Mouse (Mus musculus): ENCODE measurements around the gene Tjp2. TPM values are rescaled to one million over a fixed set of nuclear protein-coding genes. Genes with fewer than 3 reads are reported as not detected.
A peak's percentile ranks its signal among the peaks of the same experiment; 100 is the strongest.

The Tjp2 gene
- polyA plus RNA-seq (2012; rRNA removed) = 10.5 and 12.9 TPM in 2 replicates

DNA sequence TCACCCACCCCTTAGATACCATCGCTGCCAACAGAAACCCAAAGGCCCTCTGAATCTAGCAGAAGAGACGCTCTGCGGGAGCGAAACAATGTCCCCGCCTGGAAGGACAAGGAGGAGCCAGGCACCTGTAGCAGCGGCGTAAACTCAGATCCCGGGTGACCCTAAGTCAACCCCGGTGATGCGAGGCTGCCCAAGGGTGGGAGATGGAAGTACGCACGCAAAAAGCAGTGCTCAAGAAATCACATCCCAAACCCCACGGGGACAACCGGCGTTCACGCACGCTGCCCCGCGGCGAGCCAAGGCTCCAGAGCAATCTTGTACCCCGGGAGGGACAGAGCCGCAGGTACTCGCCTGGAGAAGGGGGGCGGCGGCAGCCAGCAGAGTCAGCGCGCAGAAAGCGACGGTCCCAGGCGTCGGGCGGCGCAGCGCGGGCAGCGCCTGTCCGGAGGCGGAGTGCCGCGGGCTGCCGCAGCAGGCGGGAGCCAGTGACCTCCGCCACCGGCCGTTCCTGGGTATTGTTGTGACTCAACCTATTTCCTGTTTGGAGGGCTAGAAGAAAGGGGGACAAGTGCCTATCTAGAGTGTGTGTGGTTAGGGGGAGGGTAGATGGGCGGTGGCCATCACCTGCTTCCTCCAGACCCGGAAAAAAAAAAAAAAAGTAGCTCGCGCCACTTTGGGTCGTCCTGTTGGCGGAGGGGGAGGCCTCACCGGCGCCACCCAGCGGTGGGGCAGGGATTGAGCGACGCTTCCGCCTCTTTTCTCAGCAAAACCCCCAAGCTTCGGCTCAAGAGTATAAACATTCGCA lies at the start of gene Tjp2:
Gene Tjp2 (minus strand): TSS at position 531 of the 805 bp plus-strand sequence.
- DNase-seq (ENCODE audit: low read depth) = peak; percentile 41
- peak; percentile 57 for TF ChIP-seq CTCF (IDR thresholded peaks at IDR 0.05; ENCODE audit: borderline replicate concordance, extremely low read depth, insufficient read depth, insufficient read length)
- no peak for TF ChIP-seq POLR2A (IDR thresholded peaks at IDR 0.05; ENCODE audit: borderline replicate concordance, extremely low read depth, insufficient read depth, insufficient read length, poor library complexity, severe bottlenecking)

GRCm38 (mm10) chr19:24274281-24274680 lies 49.5 kb upstream of the Tjp2 start:
- TF ChIP-seq CTCF (IDR thresholded peaks at IDR 0.05; ENCODE audit: borderline replicate concordance, extremely low read depth, insufficient read depth, insufficient read length) (no peak), POLR2A (IDR thresholded peaks at IDR 0.05; ENCODE audit: borderline replicate concordance, extremely low read depth, insufficient read depth, insufficient read length, poor library complexity, severe bottlenecking) (no peak)

GRCm38 (mm10) chr19:24271746-24272426 lies 47.1 kb upstream of the Tjp2 start:
- TF ChIP-seq POLR2A (IDR thresholded peaks at IDR 0.05; ENCODE audit: borderline replicate concordance, extremely low read depth, insufficient read depth, insufficient read length, poor library complexity, severe bottlenecking) (no peak), CTCF (IDR thresholded peaks at IDR 0.05; ENCODE audit: borderline replicate concordance, extremely low read depth, insufficient read depth, insufficient read length) (peak; percentile 93)
- peak; percentile 96 for DNase-seq (ENCODE audit: low read depth)

More at GRCm38 (mm10) chr19:24274281-24274680, 49.5 kb upstream of the Tjp2 start:
- DNase-seq (ENCODE audit: low read depth) = no peak

- DNase-seq (ENCODE audit: low read depth) = peak; percentile 47
- TF ChIP-seq POLR2A (IDR thresholded peaks at IDR 0.05; ENCODE audit: borderline replicate concordance, extremely low read depth, insufficient read depth, insufficient read length, poor library complexity, severe bottlenecking) = no peak
- TF ChIP-seq CTCF (IDR thresholded peaks at IDR 0.05; ENCODE audit: borderline replicate concordance, extremely low read depth, insufficient read depth, insufficient read length) = no peak
Measured at GRCm38 (mm10) chr19:24271326-24271725, 46.5 kb upstream of the Tjp2 start.

DNA sequence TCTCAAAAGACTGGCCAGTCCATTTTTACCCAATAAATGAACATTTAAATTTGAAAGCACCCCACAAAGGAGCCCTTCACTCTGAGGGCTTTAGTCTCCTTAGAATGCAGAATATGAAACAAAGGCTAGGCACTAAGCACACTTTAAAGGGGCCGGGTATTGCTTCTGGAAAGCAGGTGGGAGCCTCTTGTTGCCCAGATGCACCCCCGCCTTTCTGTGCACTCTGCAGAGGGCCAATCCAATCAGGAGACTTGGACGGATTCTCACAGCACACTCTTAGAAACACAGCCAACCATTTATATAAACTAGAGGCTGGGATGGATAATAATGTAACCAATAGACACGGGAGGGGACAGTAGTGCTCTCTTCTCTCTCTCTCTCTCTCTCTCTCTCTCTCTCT lies 43.7 kb upstream of the Tjp2 start:
- no peak for TF ChIP-seq CTCF (IDR thresholded peaks at IDR 0.05; ENCODE audit: borderline replicate concordance, extremely low read depth, insufficient read depth, insufficient read length)
- TF ChIP-seq POLR2A (IDR thresholded peaks at IDR 0.05; ENCODE audit: borderline replicate concordance, extremely low read depth, insufficient read depth, insufficient read length, poor library complexity, severe bottlenecking) = no peak
- DNase-seq (ENCODE audit: low read depth) = peak; percentile 92

- no peak for DNase-seq (ENCODE audit: low read depth)
- TF ChIP-seq POLR2A (IDR thresholded peaks at IDR 0.05; ENCODE audit: borderline replicate concordance, extremely low read depth, insufficient read depth, insufficient read length, poor library complexity, severe bottlenecking) (no peak), CTCF (IDR thresholded peaks at IDR 0.05; ENCODE audit: borderline replicate concordance, extremely low read depth, insufficient read depth, insufficient read length) (no peak)
Measured at GRCm38 (mm10) chr19:24266046-24266830, 41.4 kb upstream of the Tjp2 start.

DNA sequence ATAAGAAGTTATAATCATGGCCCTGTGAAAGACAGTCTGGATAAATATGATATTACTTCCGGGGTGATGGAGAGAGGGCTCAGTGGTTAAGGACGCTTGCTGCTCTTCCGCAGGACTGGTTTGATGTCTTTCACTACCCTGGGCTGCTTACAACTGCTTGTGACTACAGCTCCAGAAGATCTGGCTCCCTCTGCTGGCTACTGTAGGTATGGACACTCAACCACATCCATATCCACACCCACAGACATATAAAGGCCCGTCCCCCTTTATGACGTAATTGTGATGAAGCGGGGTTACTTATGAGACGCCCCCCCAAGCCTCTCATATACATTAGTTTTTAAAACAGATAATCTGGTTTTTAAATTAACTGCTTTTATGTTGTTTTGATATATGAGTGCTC lies 40.2 kb upstream of the Tjp2 start:
- DNase-seq (ENCODE audit: low read depth) = peak; percentile 89

GRCm38 (mm10) chr19:24262736-24263135 lies 37.9 kb upstream of the Tjp2 start:
- TF ChIP-seq CTCF (IDR thresholded peaks at IDR 0.05; ENCODE audit: borderline replicate concordance, extremely low read depth, insufficient read depth, insufficient read length) = no peak
- no peak for DNase-seq (ENCODE audit: low read depth)

More for the DNA sequence above, 40.2 kb upstream of the Tjp2 start:
- TF ChIP-seq CTCF (IDR thresholded peaks at IDR 0.05; ENCODE audit: borderline replicate concordance, extremely low read depth, insufficient read depth, insufficient read length) (peak; percentile 77; the same call in 1 of the 2 replicates), POLR2A (IDR thresholded peaks at IDR 0.05; ENCODE audit: borderline replicate concordance, extremely low read depth, insufficient read depth, insufficient read length, poor library complexity, severe bottlenecking) (no peak)

GRCm38 (mm10) chr19:24259390-24260351 lies 34.8 kb upstream of the Tjp2 start:
- TF ChIP-seq CTCF (IDR thresholded peaks at IDR 0.05; ENCODE audit: borderline replicate concordance, extremely low read depth, insufficient read depth, insufficient read length) = no peak
- no peak for TF ChIP-seq POLR2A (IDR thresholded peaks at IDR 0.05; ENCODE audit: borderline replicate concordance, extremely low read depth, insufficient read depth, insufficient read length, poor library complexity, severe bottlenecking)
- DNase-seq (ENCODE audit: low read depth) = peak; percentile 32

GRCm38 (mm10) chr19:24258368-24258767 lies 33.5 kb upstream of the Tjp2 start:
- DNase-seq (ENCODE audit: low read depth) = no peak
- TF ChIP-seq POLR2A (IDR thresholded peaks at IDR 0.05; ENCODE audit: borderline replicate concordance, extremely low read depth, insufficient read depth, insufficient read length, poor library complexity, severe bottlenecking) = no peak
- no peak for TF ChIP-seq CTCF (IDR thresholded peaks at IDR 0.05; ENCODE audit: borderline replicate concordance, extremely low read depth, insufficient read depth, insufficient read length)
